Mouse (Mus musculus) lung, postnatal 0 days (tissue): Measurements from ENCODE around the gene Dnajc5. TPM values are rescaled to one million over a fixed set of nuclear protein-coding genes. Genes with fewer than 3 reads are reported as not detected.

Source experiments
- ATAC-seq: fragments of 200-750 bp; cut with Nextera tagmentation; 2 replicates; pipeline ENCODE4 v1.8.0; 2017; ENCODE audit warnings: moderate library complexity
- DNase-seq: peaks from one replicate; pipeline ENCODE4 v3.0.0-alpha.2; 2016; ENCODE audit warnings: low spot score
- H3K27ac ChIP-seq: fragments of 300-500 bp; sonication (generic); 2 replicates; pipeline ENCODE4 v1.5.1; 2014; ENCODE audit warnings: antibody characterized with exemption, mild to moderate bottlenecking, low read length, mixed read lengths
- H3K27me3 ChIP-seq: fragments of 300-500 bp; sonication (generic); replicated peaks from 2 replicates; pipeline ENCODE4 v1.6.1; 2014; ENCODE audit warnings: low read length, mixed read lengths; ENCODE audit not compliant: insufficient read depth
- H3K36me3 ChIP-seq: fragments of 300-500 bp; sonication (generic); 2 replicates; pipeline ENCODE4 v1.6.1; 2014; ENCODE audit warnings: low read length, mixed read lengths; ENCODE audit not compliant: insufficient read depth
- H3K4me1 ChIP-seq: fragments of 300-500 bp; sonication (generic); 2 replicates; pipeline ENCODE4 v1.6.1; 2014; ENCODE audit warnings: antibody characterized with exemption, low read depth, low read length, mixed read lengths; ENCODE audit not compliant: insufficient read depth
- H3K4me2 ChIP-seq: fragments of 300-500 bp; sonication (generic); replicated peaks from 2 replicates; pipeline ENCODE4 v1.6.1; 2014; ENCODE audit warnings: low read depth, mild to moderate bottlenecking, low read length, moderate library complexity, mixed read lengths
- H3K4me3 ChIP-seq: fragments of 300-500 bp; sonication (generic); 2 replicates; pipeline ENCODE4 v1.5.1; 2014; ENCODE audit warnings: low read depth, low read length
- H3K9ac ChIP-seq: fragments of 300-500 bp; sonication (generic); replicated peaks from 2 replicates; pipeline ENCODE4 v1.6.1; 2014; ENCODE audit warnings: low read depth, mild to moderate bottlenecking
- H3K9me3 ChIP-seq: fragments of 300-500 bp; sonication (generic); 2 replicates; pipeline ENCODE4 v1.6.1; 2016; ENCODE audit warnings: low read length, mixed read lengths
- CTCF ChIP-seq: IDR thresholded peaks from 2 replicates; pipeline ENCODE4 v1.5.1; 2016; ENCODE audit warnings: antibody characterized with exemption, mild to moderate bottlenecking
- EP300 ChIP-seq: IDR thresholded peaks from 2 replicates; pipeline ENCODE4 v1.6.1; 2016; ENCODE audit warnings: antibody characterized with exemption, mild to moderate bottlenecking, control low read depth
- WGBS: fragments of 180-500 bp; shearing (Covaris S2); extraction: QIAGEN DNeasy Blood & Tissue Kit; methylation state at CpG from one replicate; pipeline ENCODE4 v1.1.7; 2014; 5-methylcytosine and 5-hydroxymethylcytosine counted together
- polyA plus RNA-seq: library from polyadenylated mRNA; unstranded; fragments of >200 nt; fragmentation: Nextera tagmentation; extraction: Ambion mirVana; gene quantifications from 2 replicates; pipeline ENCODE4 v1.2.1, GENCODE M21; 2015

Dnajc5 gene
- polyA plus RNA-seq, 1 experiment from 2014 or later, result 57.2 TPM

DNA sequence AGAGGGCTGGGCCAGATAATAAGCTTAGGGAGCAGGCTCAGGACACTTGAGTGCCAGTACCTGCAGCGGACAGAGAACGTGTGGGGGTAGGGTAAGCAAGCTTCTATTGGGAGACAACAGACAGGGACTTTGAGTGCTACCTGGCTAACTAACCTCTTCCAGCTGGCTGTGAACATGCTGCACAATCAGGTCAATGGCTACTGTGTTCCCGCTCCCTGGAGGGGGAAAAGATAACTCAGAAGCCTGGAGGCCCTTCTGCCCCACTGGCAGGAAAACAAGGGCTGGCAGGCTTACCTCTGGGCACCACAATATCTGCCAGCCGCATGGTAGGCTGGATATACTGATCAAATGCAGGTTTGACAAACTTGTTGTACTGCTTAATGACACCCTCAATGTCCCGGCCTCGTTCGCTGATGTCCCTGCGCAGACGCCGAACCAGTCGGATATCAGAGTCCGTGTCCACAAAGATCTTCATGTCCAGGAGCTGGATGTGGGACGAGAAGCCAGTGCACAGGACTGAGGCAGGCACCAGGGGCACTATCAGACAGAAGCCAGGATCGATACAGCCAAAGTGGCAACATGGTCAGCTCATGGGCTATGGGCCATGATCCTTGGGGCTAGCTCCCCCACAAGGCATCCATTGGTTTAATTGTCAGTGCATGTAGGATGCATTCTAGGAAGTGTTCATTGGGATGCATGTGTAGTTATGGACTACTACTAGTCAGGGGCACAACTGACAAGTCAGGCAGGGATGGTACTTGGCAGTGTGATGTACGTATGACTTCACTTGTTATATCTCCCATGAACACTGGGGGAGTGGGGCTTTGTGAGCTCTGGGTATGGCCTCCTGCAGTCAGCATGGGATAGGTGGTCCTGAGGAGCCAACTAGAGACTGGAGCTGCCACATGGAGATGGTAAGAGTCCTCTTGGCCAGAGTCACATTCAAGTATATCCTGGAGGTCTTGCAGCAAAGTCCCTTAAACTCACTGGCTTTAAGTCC, 52.9 kb downstream of the Dnajc5 start:
- H3K4me3 ChIP-seq, result no peak overlapping the region
- no peak overlapping the region for H3K27ac ChIP-seq
- H3K4me2 ChIP-seq, result no peak overlapping the region
- H3K9ac ChIP-seq, result no peak overlapping the region
- DNase-seq (no peak), ATAC-seq (no peak)
- H3K9me3 ChIP-seq, result no peaks in the 10 kb centered on the region
- no peaks in the 10 kb centered on the region for H3K27me3 ChIP-seq
- TF ChIP-seq CTCF (no peak), EP300 (no peak)
- peaks cover 18% of the 10 kb centered on the region; the same call in 1 of the 2 replicates for H3K36me3 ChIP-seq
- WGBS, result 91% methylated on average over 15 of the region's 15 CpGs
- H3K4me1 ChIP-seq, result no peaks in the 10 kb centered on the region

DNA sequence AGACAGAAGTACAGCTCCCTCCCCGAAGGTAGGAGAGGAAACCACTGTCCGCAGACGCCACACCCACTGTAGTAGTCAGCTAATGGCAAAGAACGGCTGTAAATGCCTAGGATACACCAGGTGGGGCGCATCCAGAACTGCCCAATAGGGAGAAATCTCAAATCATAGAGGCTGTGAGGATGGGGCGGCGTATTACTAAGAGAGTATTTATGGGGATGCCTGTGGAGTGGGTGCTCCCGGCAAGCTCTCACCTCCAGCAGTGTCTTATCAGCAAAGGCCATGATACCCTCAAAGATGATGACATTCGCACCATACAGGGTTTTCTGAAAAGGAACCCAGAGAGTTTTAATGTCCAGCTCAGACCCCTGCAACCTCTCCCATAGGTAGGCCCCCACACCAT, 53.7 kb downstream of the Dnajc5 start:
- no peak for DNase-seq
- TF ChIP-seq EP300 (no peak), CTCF (no peak)

DNA sequence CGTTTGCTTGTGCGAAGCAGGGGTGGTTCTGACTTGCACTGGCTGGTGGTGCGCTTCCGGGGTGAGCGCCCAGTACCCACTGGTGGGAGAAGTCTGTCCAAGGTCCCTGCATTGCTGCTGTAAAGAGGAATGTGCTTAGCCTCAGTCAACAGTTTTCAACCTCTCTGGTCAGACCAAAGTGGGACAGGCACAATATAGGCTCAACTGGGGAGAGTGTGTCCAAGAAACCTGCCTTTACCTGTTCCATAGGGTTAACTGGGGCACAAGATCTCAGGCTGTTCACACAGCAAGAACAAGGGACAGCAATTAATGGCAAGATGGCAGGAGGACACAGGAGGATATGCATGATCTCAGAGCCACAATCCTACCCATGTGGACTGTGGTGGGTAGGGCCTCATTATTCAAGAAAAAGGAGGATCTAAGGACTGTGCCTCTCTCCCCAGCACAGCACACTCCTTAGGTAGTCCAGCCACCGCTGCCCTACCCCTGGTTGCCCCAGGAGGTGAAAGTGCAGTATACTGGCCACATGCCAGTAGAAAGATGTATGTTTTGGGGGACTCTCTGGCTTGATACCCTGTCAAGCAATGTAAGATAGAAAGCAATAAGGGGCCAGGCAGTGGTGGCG, 54.7 kb downstream of the Dnajc5 start:
- no peak for DNase-seq
- no peak overlapping the region for H3K27ac ChIP-seq
- ATAC-seq, result no peak
- peaks cover under 1% of the 10 kb centered on the region; the same call in 1 of the 2 replicates for H3K4me1 ChIP-seq
- H3K9me3 ChIP-seq, result no peaks in the 10 kb centered on the region
- TF ChIP-seq CTCF, result no peak
- TF ChIP-seq EP300, result no peak
- 94% methylated on average over 7 of the region's 7 CpGs for WGBS
- H3K4me3 ChIP-seq, result no peak overlapping the region
- H3K4me2 ChIP-seq, result no peak overlapping the region
- H3K27me3 ChIP-seq, result no peaks in the 10 kb centered on the region
- peaks cover 18% of the 10 kb centered on the region; the same call in 1 of the 2 replicates for H3K36me3 ChIP-seq
- H3K9ac ChIP-seq, result no peak overlapping the region

More for the DNA sequence above, 53.7 kb downstream of the Dnajc5 start:
- Histone ChIP-seq H3K9ac (no peak overlapping the region), H3K27ac (no peak overlapping the region), H3K4me1 (no peaks in the 10 kb centered on the region), H3K27me3 (no peaks in the 10 kb centered on the region), H3K4me2 (no peak overlapping the region), H3K36me3 (peaks cover 18% of the 10 kb centered on the region; the same call in 1 of the 2 replicates), H3K4me3 (no peak overlapping the region), H3K9me3 (no peaks in the 10 kb centered on the region)
- no peak for ATAC-seq
- 85% methylated on average over 9 of the region's 9 CpGs for WGBS

DNA sequence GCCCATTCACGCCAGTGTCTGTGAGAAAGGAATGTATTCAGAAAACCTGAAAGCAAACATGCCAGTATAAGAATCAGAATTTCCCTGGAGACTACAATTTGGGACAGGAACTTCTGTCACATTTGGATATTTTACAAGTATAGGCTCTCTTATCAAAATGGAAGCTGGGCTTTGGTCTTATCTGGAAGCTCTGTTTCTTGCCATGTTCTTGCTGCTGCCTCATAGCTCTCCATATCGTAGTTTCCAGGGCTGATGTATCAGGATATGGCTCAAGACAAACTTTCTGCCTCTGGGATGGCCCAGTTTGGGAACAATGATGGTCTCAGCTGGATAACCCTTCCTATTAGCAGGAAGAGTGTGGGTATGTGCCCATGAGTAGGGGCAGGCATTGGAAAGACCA, 56.3 kb downstream of the Dnajc5 start:
- peaks cover 9% of the 10 kb centered on the region for H3K4me1 ChIP-seq
- no peak overlapping the region for H3K9ac ChIP-seq
- 94% methylated on average over 2 of the region's 2 CpGs for WGBS
- DNase-seq, result no peak
- no peak overlapping the region for H3K27ac ChIP-seq
- H3K4me3 ChIP-seq, result no peak overlapping the region
- H3K9me3 ChIP-seq, result no peaks in the 10 kb centered on the region
- no peak for TF ChIP-seq CTCF
- no peak for TF ChIP-seq EP300
- no peak for ATAC-seq
- H3K36me3 ChIP-seq, result peaks cover 18% of the 10 kb centered on the region; the same call in 1 of the 2 replicates
- H3K4me2 ChIP-seq, result no peak overlapping the region
- H3K27me3 ChIP-seq, result no peaks in the 10 kb centered on the region

DNA sequence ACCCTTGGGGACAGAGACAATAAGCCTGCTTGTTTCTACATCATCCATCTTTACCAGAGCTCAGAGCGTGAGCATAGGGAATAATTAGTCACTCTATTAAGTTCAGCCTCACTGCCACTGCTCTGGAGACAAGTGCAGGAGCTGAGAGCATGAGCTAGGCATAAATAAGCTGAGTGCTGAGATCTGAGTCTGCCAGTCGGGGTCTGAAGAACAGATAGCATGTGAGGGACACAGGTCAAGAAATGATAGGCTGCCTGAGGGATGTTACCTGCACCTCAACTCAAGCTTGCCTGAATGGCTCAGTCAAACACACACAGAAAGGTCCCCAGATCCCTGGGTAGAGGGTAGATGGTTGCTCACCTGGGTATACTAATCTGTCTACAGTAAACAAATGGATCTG, 56.8 kb downstream of the Dnajc5 start:
- Histone ChIP-seq H3K9me3 (no peaks in the 10 kb centered on the region), H3K27me3 (no peaks in the 10 kb centered on the region), H3K4me3 (no peak overlapping the region), H3K9ac (no peak overlapping the region), H3K4me2 (no peak overlapping the region), H3K4me1 (peaks cover 9% of the 10 kb centered on the region), H3K27ac (no peak overlapping the region), H3K36me3 (peaks cover 18% of the 10 kb centered on the region; the same call in 1 of the 2 replicates)
- no peak for DNase-seq
- no peak for ATAC-seq
- TF ChIP-seq CTCF (no peak), EP300 (no peak)
- WGBS, result 74% methylated on average over 2 of the region's 2 CpGs

DNA sequence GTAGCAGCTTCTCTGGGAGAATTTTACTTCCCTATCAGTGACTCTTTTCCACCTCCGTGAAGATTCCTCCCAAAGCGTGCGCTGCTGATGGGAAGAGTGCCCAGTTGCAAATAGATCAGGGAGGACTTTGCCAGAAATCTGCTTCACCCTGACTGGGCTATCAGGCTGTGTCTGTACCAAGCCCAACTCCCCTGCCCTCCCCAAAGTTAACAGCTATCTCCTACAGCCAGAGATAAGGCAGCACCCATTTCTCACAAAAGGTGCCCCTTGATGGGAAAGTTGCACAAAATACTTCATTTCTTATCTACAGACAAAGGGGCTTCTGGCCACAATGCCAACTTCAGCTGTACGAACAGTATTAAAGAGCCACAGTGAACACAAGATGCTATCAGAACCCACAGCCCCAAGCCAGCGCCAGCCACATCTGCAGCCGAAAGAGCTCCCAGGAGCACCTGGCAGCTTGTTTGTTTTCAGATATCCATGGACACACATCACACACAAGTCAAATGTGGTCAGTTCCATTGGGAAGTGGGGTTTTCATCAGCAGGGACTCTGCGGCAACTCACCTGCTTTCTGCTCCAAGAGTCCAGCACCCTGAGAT, 57.8 kb downstream of the Dnajc5 start:
- ATAC-seq (no peak), DNase-seq (no peak)
- no peak overlapping the region for H3K27ac ChIP-seq
- H3K4me1 ChIP-seq, result peaks cover 9% of the 10 kb centered on the region
- H3K9me3 ChIP-seq, result no peaks in the 10 kb centered on the region
- TF ChIP-seq EP300, result no peak
- no peak for TF ChIP-seq CTCF
- H3K4me3 ChIP-seq, result no peak overlapping the region
- H3K36me3 ChIP-seq, result peaks cover 12% of the 10 kb centered on the region; the same call in 1 of the 2 replicates
- H3K4me2 ChIP-seq, result no peak overlapping the region
- WGBS, result 70% methylated on average over 7 of the region's 7 CpGs
- H3K9ac ChIP-seq, result no peak overlapping the region
- no peaks in the 10 kb centered on the region for H3K27me3 ChIP-seq
